Mouse (Mus musculus): ENCODE measurements around the gene Sphkap.

Gene Sphkap

DNA sequence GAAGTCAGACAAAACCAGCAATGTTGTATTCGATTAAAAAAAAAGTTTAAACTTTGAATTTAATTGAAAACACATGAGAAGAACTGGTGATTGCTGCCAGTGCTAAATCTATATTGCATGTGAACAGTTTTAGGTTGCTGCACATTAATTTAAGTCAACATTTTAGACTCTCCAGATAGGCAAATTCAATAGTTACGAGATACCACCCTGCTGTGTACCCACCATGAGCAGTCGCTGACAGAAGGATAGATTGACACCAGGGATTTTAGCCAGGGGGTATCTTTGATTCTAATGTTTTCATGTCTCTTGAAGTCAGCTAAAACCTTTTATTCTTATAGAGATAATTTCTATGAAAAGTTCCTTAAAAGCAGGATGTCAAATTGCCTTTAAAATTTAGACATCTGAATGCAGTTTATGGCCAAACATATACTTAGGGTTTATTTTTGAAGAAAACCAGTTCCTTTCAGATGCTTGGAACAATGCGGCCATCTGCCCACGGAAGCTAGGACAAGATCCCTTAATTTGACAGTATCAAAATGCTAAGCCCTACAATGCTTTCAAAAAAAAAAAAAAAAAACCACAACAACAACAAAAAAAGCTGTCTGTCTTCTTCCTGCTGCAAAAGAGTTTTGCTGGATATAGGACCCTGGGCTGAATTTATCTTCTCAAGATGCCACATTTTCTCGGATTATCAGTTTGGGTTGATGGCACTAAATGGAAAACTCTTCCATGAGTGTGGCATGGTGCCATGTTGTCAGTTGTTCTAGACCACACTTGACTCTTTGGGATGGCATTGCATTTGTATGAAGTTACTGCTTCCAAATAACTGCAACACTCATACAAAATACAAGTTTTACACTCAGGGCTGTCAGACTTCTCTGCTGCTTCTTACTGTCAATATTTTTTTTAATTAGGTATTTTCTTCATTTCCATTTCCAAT is 110.6 kb downstream of the Sphkap start:
- no peak for DNase-seq (ENCODE audit: low spot score in 2 of 2)

DNA sequence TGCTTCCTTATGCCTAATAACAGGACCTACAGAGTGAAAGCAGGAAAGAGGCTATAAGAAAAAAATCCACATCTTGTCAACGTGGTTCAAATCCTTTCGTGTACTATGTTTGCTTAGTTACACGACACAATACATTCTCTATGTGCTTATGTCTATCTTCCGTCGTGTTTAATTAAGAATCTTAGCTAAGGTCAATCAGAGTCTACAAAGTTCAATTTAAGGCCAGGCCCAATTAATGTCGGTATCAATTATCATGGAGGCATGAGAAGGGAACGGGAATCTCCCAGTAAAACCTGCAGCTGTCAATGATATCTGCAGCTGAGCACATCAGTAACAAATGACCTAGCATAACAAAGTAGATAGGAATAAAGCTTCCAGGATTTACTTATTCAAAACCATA is 122.1 kb downstream of the Sphkap start:
- DNase-seq (ENCODE audit: low spot score in 2 of 2): no peak

DNA sequence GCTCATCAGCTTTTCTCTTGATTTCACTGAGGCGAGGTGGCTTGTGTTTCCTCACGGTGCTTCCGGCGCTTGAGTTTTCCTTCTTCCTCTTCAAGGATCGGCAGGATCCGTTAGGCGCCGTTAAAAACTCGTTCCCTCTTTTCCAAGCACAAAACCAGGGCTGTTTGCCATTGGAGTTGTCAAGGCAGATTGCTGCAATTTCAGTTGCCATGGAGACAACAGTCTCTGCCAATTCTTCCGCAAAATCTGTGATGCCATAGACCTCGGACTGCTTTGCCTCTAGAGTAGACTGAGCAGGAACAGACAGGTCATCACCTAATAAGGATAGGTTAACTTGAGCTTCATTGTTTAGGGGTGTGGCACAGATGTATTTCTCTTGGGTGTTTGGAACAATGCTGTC is 131.0 kb downstream of the Sphkap start:
- no peak for DNase-seq (ENCODE audit: low spot score in 2 of 2)

DNA sequence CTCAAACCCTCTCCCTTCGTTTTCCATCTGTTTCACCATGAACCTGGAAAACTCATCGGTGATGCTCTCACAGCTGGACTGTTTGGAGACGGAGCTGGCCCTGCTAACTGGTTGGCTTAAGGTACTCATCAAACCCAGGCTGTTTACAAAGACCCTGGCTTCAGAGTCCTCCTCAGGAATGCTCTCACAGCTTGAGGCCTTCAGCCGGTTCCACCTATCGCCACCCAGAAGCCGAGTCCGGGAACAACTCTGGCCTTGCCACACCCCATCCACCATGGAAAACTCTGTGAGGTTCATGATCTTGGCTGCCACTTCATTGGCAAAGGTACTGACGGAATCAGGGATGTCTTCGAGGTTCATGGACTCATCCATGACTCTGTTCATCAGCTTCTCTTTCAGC is 131.4 kb downstream of the Sphkap start:
- no peak for DNase-seq (ENCODE audit: low spot score in 2 of 2)

DNA sequence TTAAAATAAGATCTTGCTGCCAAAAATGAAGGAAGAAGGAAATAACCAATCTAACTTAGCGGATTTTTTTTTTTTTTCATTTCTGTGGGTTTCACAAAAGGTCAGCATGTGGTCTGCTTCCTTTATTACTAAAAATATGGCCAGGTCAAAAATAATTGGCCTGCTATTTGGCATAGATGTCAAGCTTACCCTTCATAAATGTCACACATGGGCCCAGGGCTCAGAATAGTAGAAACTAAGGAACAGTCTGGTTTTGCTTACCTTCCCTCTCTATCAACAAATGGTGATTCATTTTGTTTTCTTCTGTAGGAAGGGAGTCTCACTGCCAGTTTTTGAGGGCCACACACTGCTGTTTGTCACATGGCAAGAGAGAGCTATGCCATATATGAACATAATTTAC is 156.3 kb downstream of the Sphkap start:
- no peak for DNase-seq (ENCODE audit: low spot score in 2 of 2)

DNA sequence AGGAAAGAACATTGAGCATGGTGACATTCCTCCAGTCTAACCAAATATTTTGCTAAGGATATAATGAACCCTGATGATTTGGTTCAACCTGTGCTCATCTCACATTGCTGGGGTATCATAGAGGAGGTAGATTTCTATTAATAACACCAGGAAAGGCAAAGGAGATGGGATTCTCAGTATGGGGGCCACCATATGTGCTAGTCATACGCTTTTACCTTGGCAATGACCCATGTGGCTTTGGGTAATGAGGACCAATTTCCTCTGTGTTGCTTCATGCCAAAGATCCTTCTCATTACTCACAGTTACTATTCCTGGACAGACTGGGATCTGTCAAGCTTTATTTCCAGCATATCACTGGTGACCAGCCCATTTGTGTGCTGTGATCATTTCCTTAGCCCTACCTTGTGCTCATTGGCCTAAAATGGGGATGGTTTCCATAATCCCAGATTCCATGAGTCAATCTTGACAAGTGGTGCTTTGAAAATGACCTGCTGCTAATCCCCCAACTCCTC is 159.7 kb downstream of the Sphkap start:
- no peak for DNase-seq (ENCODE audit: low spot score in 2 of 2)

DNA sequence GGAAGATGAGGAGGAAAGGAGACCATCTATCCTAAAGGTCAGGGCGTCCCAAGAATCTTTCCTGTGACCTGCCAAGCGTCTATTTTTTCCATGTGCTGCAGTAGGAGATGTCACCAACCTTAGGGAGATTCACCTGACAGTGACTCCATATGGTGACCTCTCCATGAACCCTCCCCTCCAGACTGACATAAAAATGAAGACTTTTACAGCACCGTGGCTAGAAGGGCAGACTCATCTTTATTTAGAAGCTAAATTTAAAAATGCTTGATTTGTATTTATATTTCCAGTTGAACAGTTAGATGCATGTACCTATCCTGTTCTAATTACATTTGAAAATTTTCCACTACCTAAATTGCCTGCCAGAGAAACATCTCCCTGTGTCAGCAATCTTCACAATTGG is 180.1 kb downstream of the Sphkap start:
- no peak for DNase-seq (ENCODE audit: low spot score in 2 of 2)

DNA sequence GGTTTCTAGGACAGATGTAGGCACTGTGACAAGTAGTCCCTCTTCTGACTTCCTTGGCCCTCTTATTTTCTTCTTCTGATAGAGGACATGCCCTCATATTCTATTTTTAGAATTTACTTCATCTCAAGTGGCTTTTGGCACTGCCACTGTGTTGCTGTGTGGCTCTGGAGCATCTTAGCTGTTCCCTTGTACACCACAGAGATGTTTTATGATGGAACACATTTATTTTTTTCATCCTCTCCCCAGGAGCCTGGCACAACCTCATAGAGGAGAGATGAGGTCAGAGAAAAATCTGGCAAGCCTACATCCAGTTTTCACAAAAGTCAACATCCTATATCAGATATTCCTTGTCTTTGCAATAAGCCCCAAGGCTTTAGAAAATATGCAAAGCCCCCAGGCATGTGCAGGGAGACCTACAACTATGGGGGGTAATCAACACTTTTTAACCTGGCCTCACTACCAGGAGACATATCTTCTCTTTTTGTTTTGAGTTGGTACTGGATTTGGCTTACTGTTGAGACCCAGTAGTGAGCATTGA is 183.5 kb downstream of the Sphkap start:
- no peak for DNase-seq (ENCODE audit: low spot score in 2 of 2)

DNA sequence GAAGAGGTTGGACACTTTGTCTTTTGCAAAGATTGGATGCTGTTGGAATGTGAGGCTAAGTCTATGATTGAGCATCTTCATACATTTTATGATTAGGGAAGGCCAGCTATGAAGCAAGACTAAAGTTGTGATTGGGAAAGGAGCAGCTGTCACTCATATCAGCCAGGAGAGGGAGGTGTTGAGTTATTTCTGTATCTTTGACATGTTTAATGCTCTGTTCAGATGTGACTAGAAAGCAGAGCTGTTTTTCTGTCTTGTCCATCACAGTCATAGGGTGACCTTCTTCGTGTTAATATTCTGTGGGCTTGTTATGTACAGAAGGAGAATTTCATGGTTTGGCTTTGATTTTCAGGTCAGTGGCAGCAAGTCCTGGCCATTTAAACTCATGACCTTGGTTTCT is 184.9 kb downstream of the Sphkap start:
- DNase-seq (ENCODE audit: low spot score in 2 of 2): no peak

DNA sequence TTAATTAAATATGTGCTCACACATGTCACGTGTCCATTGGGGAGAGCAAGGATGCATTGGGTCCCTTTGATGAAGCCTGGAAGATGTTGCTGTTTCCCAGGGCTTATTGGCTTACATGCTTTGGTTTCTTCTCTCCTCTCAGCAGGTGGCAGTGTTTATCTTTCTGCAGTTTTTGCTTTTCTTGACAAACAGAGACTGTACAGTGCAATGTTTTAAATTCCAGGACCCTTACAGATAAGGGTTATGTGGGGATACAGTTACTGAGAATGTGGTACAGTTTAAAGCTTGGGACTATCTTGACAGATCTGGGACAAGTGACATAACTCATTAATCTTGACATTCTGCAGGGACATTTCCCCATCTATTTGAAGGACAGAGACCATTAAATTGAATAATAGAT is 189.7 kb downstream of the Sphkap start:
- DNase-seq (ENCODE audit: low spot score in 2 of 2): no peak

DNA sequence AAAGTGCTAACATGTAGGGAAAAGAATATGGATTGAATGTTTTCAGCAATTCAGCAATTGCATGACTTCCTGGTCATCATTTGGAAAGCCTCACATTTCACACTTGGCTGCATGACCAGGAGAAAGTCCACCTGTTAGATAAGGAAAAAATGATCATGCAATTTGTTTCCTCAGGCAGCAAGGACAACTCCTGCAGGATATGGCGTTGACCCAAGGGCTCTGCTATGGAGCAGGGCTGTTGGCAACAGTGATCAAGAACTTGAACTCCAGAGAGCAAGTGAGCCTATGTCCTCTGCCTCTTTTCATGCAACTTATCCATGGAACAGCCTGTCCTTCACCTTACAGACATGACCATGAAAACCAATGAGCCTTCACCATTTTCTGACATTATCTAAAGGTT is 198.0 kb downstream of the Sphkap start:
- no peak for DNase-seq (ENCODE audit: low spot score in 2 of 2)

All from urinary bladder, postnatal 36 days (tissue).